Mouse (Mus musculus) kidney, embryonic 15.5 days (tissue): ENCODE results near the gene Trim8. TPM values are rescaled to one million over a fixed set of nuclear protein-coding genes. Genes with fewer than 3 reads are reported as not detected.

ENCODE experiments used
- ATAC-seq: fragments of 200-750 bp; cut with Nextera tagmentation; replicated peaks from 2 replicates; pipeline ENCODE4 v1.8.0; 2017; ENCODE audit warnings: moderate TSS enrichment; ENCODE audit not compliant: low FRiP score
- H3K27ac ChIP-seq: fragments of 300-500 bp; sonication (generic); 2 replicates; pipeline ENCODE4 v1.5.1; 2015; ENCODE audit warnings: mild to moderate bottlenecking, inconsistent platforms
- H3K27me3 ChIP-seq: fragments of 300-500 bp; sonication (generic); 2 replicates; pipeline ENCODE4 v1.6.1; 2015; ENCODE audit warnings: inconsistent platforms
- H3K36me3 ChIP-seq: fragments of 300-500 bp; sonication (generic); 2 replicates; pipeline ENCODE4 v1.6.1; 2015; ENCODE audit warnings: inconsistent platforms
- H3K4me1 ChIP-seq: fragments of 300-500 bp; sonication (generic); 2 replicates; pipeline ENCODE4 v1.6.1; 2015; ENCODE audit warnings: inconsistent platforms
- H3K4me2 ChIP-seq: fragments of 300-500 bp; sonication (generic); 2 replicates; pipeline ENCODE4 v1.6.1; 2015; ENCODE audit warnings: moderate library complexity, mild to moderate bottlenecking, inconsistent platforms
- H3K4me3 ChIP-seq: fragments of 300-500 bp; sonication (generic); replicated peaks from 2 replicates; pipeline ENCODE4 v1.5.1; 2015; ENCODE audit warnings: mild to moderate bottlenecking, inconsistent platforms
- H3K9ac ChIP-seq: fragments of 300-500 bp; sonication (generic); 2 replicates; pipeline ENCODE4 v1.6.1; 2015; ENCODE audit warnings: mild to moderate bottlenecking, inconsistent platforms
- H3K9me3 ChIP-seq: fragments of 300-500 bp; sonication (generic); replicated peaks from 2 replicates; pipeline ENCODE4 v1.6.1; 2016; ENCODE audit warnings: inconsistent platforms
- WGBS: fragments of 180-500 bp; shearing (Covaris S2); methylation state at CpG from one replicate; pipeline ENCODE4 v1.1.7; 2015; ENCODE audit warnings: mixed read lengths; 5-methylcytosine and 5-hydroxymethylcytosine counted together
- polyA plus RNA-seq: library from polyadenylated mRNA; unstranded; fragments of >200 nt; fragmentation: Nextera tagmentation; extraction: Ambion mirVana; gene quantifications from 2 replicates; pipeline ENCODE4 v1.2.1, GENCODE M21; 2015

Trim8 gene
- 24.6 and 28.7 TPM in 2 replicates for polyA plus RNA-seq

DNA sequence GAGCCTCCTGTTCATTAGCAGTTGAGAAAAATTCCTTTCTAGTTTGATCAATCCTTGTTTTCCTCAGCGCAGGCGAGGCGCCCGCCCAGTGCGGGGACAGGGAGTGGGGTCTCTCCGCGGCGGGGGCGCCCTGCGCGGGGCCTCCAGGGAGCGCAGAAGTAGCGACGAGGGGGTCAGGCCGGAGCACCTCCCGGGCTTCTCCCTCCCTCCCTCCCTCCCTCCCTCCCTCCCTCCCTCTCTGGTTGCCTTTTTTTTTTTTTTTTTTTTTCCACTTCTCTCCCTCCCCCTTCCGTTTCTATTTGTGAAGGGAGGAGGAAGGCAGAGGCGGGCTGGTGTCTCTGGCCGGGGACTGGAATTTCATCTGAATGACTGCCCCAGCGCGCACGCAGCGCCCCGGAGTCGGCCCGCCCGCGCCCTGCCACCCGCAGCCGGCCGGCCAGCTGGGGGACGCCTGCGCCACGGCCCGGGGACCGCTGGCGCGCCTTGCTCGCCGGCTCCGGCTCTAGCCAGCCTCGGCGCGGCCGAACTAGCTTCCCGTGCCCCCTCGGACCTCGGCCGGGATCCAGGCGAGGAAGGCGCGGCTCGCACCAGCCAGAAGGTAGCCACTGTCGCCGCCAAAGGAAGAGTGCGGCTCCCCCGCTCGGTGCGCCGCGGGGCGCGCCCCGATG is at the start of gene Trim8:
TSS of gene Trim8 (plus strand) at position 302 of the 668 bp plus-strand sequence.
- Histone ChIP-seq H3K9me3 (no peaks in the 10 kb centered on the region), H3K9ac (peak within 1 kb of the TSS; percentile 99), H3K4me2 (peak within 1 kb of the TSS; percentile 75), H3K4me1 (peaks cover 31% of the 10 kb centered on the region), H3K27ac (peak within 1 kb of the TSS; percentile 100), H3K4me3 (peak within 1 kb of the TSS; percentile 95), H3K27me3 (no peaks in the 10 kb centered on the region), H3K36me3 (peaks cover 19% of the 10 kb centered on the region)
- WGBS: under 1% methylated on average over 53 of the region's 64 CpGs
- peak; percentile 46 for ATAC-seq

GRCm38 (mm10) chr19:46452052-46452827 is 49.3 kb upstream of the Trim8 start:
- Histone ChIP-seq H3K4me1 (peaks cover 86% of the 10 kb centered on the region), H3K4me3 (no peak overlapping the region), H3K9me3 (no peaks in the 10 kb centered on the region), H3K9ac (no peak overlapping the region; the same call in 1 of the 2 replicates), H3K27ac (peak overlapping the region; percentile 89), H3K27me3 (no peaks in the 10 kb centered on the region), H3K4me2 (no peak overlapping the region), H3K36me3 (peaks cover 29% of the 10 kb centered on the region)
- ATAC-seq: no peak
- WGBS: 44% methylated on average over 10 of the region's 10 CpGs

GRCm38 (mm10) chr19:46452916-46453315 is 48.6 kb upstream of the Trim8 start:
- Histone ChIP-seq H3K9ac (no peak overlapping the region), H3K4me3 (no peak overlapping the region), H3K4me2 (no peak overlapping the region), H3K27me3 (no peaks in the 10 kb centered on the region), H3K4me1 (peaks cover 86% of the 10 kb centered on the region), H3K9me3 (no peaks in the 10 kb centered on the region), H3K27ac (peak overlapping the region; percentile 89), H3K36me3 (peaks cover 34% of the 10 kb centered on the region)
- no peak for ATAC-seq
- WGBS: 72% methylated on average over 9 of the region's 9 CpGs

DNA sequence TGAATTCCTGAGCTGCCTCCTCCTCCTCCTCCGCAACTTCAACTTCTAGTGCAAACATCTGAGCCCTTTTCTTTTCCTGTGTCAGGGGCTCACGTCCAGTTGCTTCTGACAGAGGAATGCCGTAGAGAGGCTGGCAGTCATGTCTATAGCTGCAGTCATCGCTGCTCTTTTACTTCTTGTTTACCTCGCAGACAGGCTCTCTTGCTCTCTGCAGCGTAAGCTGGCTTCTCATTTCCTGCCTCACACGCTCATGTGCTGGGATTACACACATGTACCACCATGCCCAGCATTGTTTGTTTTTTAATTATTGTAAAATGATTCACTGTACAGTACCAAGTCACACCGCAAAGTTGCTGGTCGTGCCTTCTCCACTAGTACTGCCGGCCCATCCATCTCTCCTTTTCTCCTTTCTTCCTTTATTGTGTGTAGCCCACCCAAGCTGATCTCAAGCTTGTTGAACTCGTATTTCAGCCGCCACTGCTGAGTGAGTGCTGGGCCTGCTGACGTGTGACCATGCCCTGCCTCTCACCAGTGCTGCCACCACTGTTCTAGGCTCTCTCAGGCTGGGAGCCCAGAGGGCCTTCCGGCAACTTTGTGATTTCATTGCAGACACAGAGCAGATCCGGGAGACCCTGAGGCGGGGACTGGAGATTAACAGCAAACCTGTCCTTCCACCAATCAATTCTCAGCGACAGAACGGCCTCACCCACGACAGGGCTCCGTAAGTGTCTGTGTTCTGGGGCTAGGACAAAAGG is 47.2 kb upstream of the Trim8 start:
- H3K27me3 ChIP-seq: no peaks in the 10 kb centered on the region
- peak overlapping the region; percentile 2; the same call in 1 of the 2 replicates for H3K9ac ChIP-seq
- H3K4me1 ChIP-seq: peaks cover 85% of the 10 kb centered on the region
- H3K36me3 ChIP-seq: peaks cover 41% of the 10 kb centered on the region
- H3K4me2 ChIP-seq: peak overlapping the region; percentile 21
- no peaks in the 10 kb centered on the region for H3K9me3 ChIP-seq
- WGBS: 18% methylated on average over 20 of the region's 20 CpGs
- H3K27ac ChIP-seq: peak overlapping the region; percentile 89
- no peak overlapping the region for H3K4me3 ChIP-seq
- ATAC-seq: peak; percentile 57

DNA sequence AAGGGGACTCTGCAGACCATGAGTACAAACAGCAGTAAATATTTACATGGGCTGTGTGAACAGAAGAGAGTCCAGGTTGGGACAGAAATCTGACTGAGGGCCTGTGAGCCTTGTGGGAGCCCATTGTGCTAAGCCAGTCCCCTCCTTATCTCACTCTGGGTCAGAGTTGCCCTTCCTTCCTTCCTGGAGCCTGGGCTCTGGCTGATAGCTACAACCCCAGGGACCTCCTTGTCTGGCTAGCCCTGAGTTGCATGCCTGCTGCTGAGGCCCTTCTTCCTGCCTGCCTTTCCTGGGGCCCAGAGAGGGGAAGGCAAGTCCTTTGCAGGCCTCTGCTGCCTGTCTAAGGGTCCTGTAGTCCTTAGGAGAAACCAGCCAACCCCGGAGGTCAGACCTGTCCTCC is 46.5 kb upstream of the Trim8 start:
- Histone ChIP-seq H3K9me3 (no peaks in the 10 kb centered on the region), H3K9ac (peak overlapping the region; percentile 2; the same call in 1 of the 2 replicates), H3K36me3 (peaks cover 48% of the 10 kb centered on the region), H3K4me2 (peak overlapping the region; percentile 21), H3K4me3 (no peak overlapping the region), H3K27me3 (no peaks in the 10 kb centered on the region), H3K4me1 (peaks cover 84% of the 10 kb centered on the region), H3K27ac (peak overlapping the region; percentile 89)
- 0% methylated on average over 1 of the region's 1 CpGs for WGBS
- ATAC-seq: peak; percentile 59

DNA sequence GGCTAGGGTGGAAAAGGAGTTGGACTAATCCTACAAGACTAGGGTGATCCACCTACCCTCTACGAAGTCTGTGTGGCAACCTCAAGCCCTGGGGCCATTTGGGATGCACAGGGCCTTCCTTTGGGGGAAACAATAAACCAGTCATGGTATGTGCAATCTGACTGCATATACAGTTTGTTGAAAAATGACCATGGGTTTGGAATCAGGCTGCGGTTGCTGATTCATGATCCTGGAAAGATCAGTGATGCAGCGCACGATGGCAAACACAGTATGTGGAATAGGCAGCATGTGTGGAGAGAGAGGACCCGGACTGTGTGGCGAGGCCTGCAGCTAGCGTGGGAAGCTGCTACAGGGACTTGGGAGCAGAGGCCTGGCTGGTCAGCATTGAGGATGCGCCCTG is 45.9 kb upstream of the Trim8 start:
- Histone ChIP-seq H3K4me1 (peaks cover 83% of the 10 kb centered on the region), H3K27me3 (no peaks in the 10 kb centered on the region), H3K36me3 (peaks cover 53% of the 10 kb centered on the region), H3K4me3 (no peak overlapping the region), H3K27ac (peak overlapping the region; percentile 89), H3K9ac (no peak overlapping the region), H3K9me3 (no peaks in the 10 kb centered on the region), H3K4me2 (peak overlapping the region; percentile 21)
- no peak for ATAC-seq
- WGBS: 76% methylated on average over 8 of the region's 8 CpGs

- Histone ChIP-seq H3K27me3 (no peaks in the 10 kb centered on the region), H3K9me3 (no peaks in the 10 kb centered on the region), H3K4me3 (no peak overlapping the region), H3K9ac (no peak overlapping the region), H3K36me3 (peaks cover 55% of the 10 kb centered on the region), H3K27ac (peak overlapping the region; percentile 89), H3K4me1 (peaks cover 83% of the 10 kb centered on the region), H3K4me2 (no peak overlapping the region)
- 84% methylated on average over 5 of the region's 5 CpGs for WGBS
- no peak for ATAC-seq
Measured at GRCm38 (mm10) chr19:46456018-46456735, 45.3 kb upstream of the Trim8 start.

GRCm38 (mm10) chr19:46457798-46458197 is 43.7 kb upstream of the Trim8 start:
- no peak for ATAC-seq
- H3K4me1 ChIP-seq: peaks cover 76% of the 10 kb centered on the region
- peak overlapping the region; percentile 83 for H3K27ac ChIP-seq

GRCm38 (mm10) chr19:46459256-46459655 is 42.2 kb upstream of the Trim8 start:
- Histone ChIP-seq H3K27ac (peak overlapping the region; percentile 83), H3K4me1 (peaks cover 62% of the 10 kb centered on the region), H3K27me3 (no peaks in the 10 kb centered on the region), H3K9ac (no peak overlapping the region), H3K9me3 (no peaks in the 10 kb centered on the region), H3K4me2 (no peak overlapping the region), H3K36me3 (peaks cover 60% of the 10 kb centered on the region), H3K4me3 (no peak overlapping the region)
- no peak for ATAC-seq
- WGBS: 50% methylated on average over 10 of the region's 10 CpGs

More at GRCm38 (mm10) chr19:46457798-46458197, 43.7 kb upstream of the Trim8 start:
- H3K36me3 ChIP-seq: peaks cover 60% of the 10 kb centered on the region
- H3K9ac ChIP-seq: no peak overlapping the region
- no peak overlapping the region for H3K4me3 ChIP-seq
- no peaks in the 10 kb centered on the region for H3K9me3 ChIP-seq
- 66% methylated on average over 5 of the region's 5 CpGs for WGBS
- H3K27me3 ChIP-seq: no peaks in the 10 kb centered on the region
- H3K4me2 ChIP-seq: no peak overlapping the region

- H3K4me3 ChIP-seq: no peak overlapping the region
- H3K27ac ChIP-seq: peak overlapping the region; percentile 83
Measured at GRCm38 (mm10) chr19:46459889-46460288, 41.6 kb upstream of the Trim8 start.

DNA sequence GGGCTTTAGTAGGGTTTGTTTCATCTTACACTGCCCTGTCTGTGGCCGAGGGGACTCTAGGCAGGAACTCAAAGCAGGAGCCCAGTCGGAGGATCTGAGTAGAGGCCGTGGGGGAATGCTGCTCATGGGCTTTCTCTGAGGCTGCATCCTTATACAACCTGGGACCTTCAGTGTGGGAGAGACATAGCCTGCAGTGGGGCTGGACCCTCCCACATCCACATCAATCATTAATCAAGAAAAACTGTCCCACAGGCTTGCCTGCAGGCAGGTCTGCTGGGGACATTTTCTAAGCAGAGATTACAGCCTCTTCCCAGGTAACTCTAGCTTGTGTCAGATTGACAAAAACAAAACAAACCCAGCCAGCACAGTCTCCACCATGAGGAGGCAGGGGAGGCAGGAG is 38.9 kb upstream of the Trim8 start:
- Histone ChIP-seq H3K4me2 (no peak overlapping the region), H3K27ac (peak overlapping the region; percentile 61), H3K9me3 (no peaks in the 10 kb centered on the region), H3K9ac (no peak overlapping the region), H3K4me1 (peaks cover 46% of the 10 kb centered on the region), H3K36me3 (peaks cover 46% of the 10 kb centered on the region), H3K4me3 (no peak overlapping the region), H3K27me3 (no peaks in the 10 kb centered on the region)
- ATAC-seq: 0 out of 2 replicates have a peak, but pooled peaks have one; percentile 34
- WGBS: 23% methylated on average over 3 of the region's 3 CpGs

More at GRCm38 (mm10) chr19:46459889-46460288, 41.6 kb upstream of the Trim8 start:
- Histone ChIP-seq H3K9ac (no peak overlapping the region), H3K27me3 (no peaks in the 10 kb centered on the region), H3K9me3 (no peaks in the 10 kb centered on the region), H3K4me2 (no peak overlapping the region), H3K36me3 (peaks cover 60% of the 10 kb centered on the region), H3K4me1 (peaks cover 56% of the 10 kb centered on the region)
- 68% methylated on average over 2 of the region's 2 CpGs for WGBS
- no peak for ATAC-seq
